Mouse (Mus musculus) cerebellum, adult 2 months (tissue): ENCODE measurements at regions not wholly inside any gene's neighbourhood (a gene's known extent, or its start where the extent isn't known, plus 50 kb on each side); places are given as distances from the start of the nearest gene placed in this dataset.

ENCODE experiments used
- DNase-seq, 2 experiments: peaks; one replicate each; pipeline ENCODE4 v3.0.0; 2021
- H3K27ac ChIP-seq: fragments of 200-500 bp; 2 replicates; pipeline ENCODE4 v1.5.1; 2012; ENCODE audit warnings: low read length, control low read depth, inconsistent platforms; ENCODE audit not compliant: insufficient read depth
- H3K27me3 ChIP-seq: fragments of 200-500 bp; 2 replicates; pipeline ENCODE4 v1.6.1; 2012; ENCODE audit warnings: inconsistent platforms, mild to moderate bottlenecking, low read length, moderate library complexity; ENCODE audit not compliant: control insufficient read depth, insufficient read depth
- H3K4me1 ChIP-seq: fragments of 200-500 bp; 2 replicates; pipeline ENCODE4 v1.6.1; 2011; ENCODE audit warnings: low read length; ENCODE audit not compliant: control insufficient read depth, insufficient read depth
- H3K4me3 ChIP-seq: fragments of 200-500 bp; replicated peaks from 2 replicates; pipeline ENCODE3; 2011; ENCODE audit warnings: mild to moderate bottlenecking, low read depth, low read length, control low read depth; ENCODE audit not compliant: insufficient read depth
- CTCF ChIP-seq: fragments of 200-500 bp; IDR thresholded peaks from 2 replicates; pipeline ENCODE4 v1.5.1; 2011; ENCODE audit warnings: low read depth, mild to moderate bottlenecking, control low read depth, low read length, moderate library complexity, borderline replicate concordance; ENCODE audit not compliant: insufficient read depth
- POLR2A ChIP-seq: fragments of 200-500 bp; IDR thresholded peaks from 2 replicates; pipeline ENCODE4 v1.6.1; 2011; ENCODE audit warnings: low read length, control low read depth, borderline replicate concordance; ENCODE audit not compliant: insufficient read depth
- WGBS: fragments of 180-500 bp; shearing (Covaris S2); methylation state at CpG from one replicate; pipeline ENCODE4 v1.1.7; 2018; 5-methylcytosine and 5-hydroxymethylcytosine counted together

DNA sequence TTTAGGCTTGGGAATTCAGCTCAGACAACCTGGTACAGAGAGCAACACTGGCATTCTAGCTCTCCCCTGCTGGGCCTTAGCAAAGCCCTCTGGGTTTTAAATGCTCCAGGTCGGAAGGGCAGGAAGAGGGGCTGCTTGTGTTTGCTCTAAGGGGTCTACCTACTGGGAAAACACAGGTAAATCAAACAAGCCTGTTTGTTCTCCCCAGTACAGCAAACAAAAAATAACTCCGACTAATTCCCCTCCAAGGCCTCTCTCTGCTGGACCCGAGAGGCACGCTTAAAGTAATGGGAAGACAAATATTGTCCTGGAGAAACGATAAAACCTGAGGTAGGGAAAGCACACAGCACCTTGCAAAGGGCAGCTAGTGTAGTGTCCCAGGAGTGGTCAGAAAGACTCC lies 118.4 kb downstream of the Rplp1 start:
- H3K4me1 ChIP-seq, result peaks cover 13% of the 10 kb centered on the region
- no peak for DNase-seq
- H3K27me3 ChIP-seq, result no peaks in the 10 kb centered on the region
- H3K27ac ChIP-seq, result no peak overlapping the region
- no peak overlapping the region for H3K4me3 ChIP-seq
- TF ChIP-seq CTCF (no peak), POLR2A (no peak)
- 85% methylated on average over 5 of the region's 5 CpGs for WGBS

DNA sequence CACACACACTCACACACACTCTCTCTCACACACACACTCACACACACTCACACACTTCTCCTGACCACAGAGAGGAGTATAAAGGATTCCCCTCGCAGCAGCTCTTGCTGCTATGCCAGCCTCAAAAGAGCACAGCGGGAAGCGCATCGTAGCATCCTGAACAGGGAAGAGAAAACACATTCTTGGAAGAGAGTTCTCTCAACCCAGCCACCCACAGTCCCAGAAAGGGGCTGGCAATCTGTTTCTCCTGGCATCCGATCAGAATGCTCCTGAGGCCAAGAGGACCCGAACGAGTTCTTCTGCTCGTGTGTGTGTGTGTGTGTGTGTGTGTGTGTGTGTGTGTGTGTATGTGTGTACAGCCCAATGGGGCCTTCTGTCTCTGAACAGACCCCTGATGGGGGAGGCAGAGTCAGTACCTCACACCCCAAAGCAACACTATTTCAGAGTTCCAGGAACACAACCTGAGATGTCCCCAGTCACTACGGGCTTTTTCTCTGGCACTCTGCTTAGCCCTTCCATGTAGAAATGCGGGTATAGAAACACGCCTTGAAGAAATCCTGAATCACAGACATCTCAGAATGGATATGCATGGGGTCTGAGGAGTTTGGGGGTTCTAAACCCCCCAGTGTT lies 122.8 kb downstream of the Rplp1 start:
- TF ChIP-seq CTCF, result no peak
- no peak for TF ChIP-seq POLR2A
- peaks cover 12% of the 10 kb centered on the region; the same call in 1 of the 2 replicates for H3K4me1 ChIP-seq
- peak; percentile 89 to 93 for DNase-seq
- H3K27me3 ChIP-seq, result no peaks in the 10 kb centered on the region
- H3K4me3 ChIP-seq, result no peak overlapping the region
- 11% methylated on average over 11 of the region's 11 CpGs for WGBS
- no peak overlapping the region for H3K27ac ChIP-seq

DNA sequence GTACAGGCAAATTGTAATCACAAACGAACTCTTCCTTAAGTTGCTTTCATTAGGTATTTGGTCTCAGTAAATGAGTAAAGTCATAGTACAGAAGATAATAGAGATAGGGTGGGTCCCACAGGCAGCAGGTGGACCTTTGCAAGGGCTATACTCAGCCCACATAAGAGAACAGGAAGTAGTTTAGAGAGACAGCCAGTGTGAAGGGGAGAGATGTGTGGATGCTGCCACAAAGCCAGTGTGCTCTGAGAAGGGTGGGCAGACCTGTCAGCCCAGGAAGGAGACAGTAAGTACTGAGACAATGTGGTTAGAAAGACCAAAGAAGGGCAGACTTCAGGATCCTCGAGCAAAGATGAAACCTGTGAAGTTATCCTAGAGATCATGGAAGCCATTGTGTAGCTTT lies 123.5 kb downstream of the Rplp1 start:
- Histone ChIP-seq H3K27me3 (no peaks in the 10 kb centered on the region), H3K4me3 (no peak overlapping the region), H3K4me1 (peaks cover 12% of the 10 kb centered on the region; the same call in 1 of the 2 replicates), H3K27ac (no peak overlapping the region)
- WGBS, result 72% methylated on average over 2 of the region's 2 CpGs
- TF ChIP-seq CTCF, result no peak
- no peak for TF ChIP-seq POLR2A
- DNase-seq, result no peak

DNA sequence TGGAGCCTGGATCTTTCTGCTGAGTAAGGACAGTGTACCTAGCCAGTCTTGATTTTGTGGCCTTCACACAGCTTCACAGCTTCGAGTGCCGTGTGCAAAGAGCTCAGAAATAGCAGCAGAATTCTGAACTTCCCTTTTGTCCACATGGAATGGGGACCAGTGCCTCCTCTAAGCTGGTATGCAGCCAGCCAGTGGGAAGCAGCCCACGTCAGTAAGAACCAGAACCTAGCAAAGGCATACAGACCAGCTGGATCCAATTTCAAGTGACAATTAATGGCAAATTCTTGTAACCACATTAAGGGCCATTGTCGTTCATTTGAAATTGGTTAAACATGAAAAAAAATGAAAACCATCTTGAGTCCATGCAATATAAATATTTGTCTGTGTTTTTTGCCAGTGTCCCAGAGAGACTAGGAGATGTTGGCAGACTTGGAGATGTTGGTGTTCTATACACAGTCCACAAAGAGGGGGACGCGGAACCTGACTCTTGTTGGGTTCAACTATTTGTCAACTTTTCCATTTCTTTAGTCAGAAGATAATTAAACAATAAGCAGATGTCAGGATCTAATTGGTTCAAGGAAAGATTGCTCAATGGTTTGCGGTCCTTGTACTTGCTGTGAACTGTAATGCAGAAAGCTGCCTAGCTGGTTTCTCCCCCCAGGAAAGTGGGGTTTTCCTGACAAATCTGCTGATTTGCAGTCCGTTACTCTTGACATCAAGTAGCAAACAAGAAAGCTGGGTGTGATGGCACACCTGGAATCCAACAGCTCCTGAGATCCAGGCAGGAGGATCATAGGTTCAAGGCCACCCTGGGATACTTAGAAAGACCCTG lies 125.1 kb downstream of the Rplp1 start:
- 93% methylated on average over 8 of the region's 8 CpGs for WGBS
- Histone ChIP-seq H3K4me3 (no peak overlapping the region), H3K27ac (no peak overlapping the region), H3K4me1 (peaks cover 12% of the 10 kb centered on the region; the same call in 1 of the 2 replicates), H3K27me3 (no peaks in the 10 kb centered on the region)
- TF ChIP-seq CTCF (no peak), POLR2A (no peak)
- DNase-seq, result no peak

DNA sequence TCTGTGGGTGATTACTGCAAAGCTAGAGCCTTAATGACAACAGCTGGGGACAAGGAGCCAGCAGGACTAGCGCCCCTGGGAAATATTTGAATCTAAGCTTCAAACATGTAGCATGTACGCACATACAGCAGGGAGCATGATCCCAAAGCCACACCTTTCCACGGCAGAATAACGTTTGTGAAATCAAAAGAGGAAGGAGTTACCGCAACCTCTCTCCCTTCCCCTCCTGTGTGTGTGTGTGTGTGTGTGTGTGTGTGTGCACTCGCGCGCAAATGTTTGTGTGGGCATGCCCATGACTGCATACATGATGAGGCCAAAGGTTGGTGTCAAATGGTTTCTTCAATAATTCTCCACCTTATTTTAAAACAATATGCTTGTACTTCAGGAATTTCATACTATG lies 132.9 kb downstream of the Rplp1 start:
- H3K4me3 ChIP-seq, result no peak overlapping the region
- H3K4me1 ChIP-seq, result peaks cover 37% of the 10 kb centered on the region
- 0 out of 2 replicates have a peak overlapping the region, but pooled peaks have one; percentile 55 for H3K27ac ChIP-seq
- DNase-seq, result no peak
- 91% methylated on average over 8 of the region's 8 CpGs for WGBS
- H3K27me3 ChIP-seq, result no peaks in the 10 kb centered on the region
- TF ChIP-seq POLR2A (no peak), CTCF (no peak)

DNA sequence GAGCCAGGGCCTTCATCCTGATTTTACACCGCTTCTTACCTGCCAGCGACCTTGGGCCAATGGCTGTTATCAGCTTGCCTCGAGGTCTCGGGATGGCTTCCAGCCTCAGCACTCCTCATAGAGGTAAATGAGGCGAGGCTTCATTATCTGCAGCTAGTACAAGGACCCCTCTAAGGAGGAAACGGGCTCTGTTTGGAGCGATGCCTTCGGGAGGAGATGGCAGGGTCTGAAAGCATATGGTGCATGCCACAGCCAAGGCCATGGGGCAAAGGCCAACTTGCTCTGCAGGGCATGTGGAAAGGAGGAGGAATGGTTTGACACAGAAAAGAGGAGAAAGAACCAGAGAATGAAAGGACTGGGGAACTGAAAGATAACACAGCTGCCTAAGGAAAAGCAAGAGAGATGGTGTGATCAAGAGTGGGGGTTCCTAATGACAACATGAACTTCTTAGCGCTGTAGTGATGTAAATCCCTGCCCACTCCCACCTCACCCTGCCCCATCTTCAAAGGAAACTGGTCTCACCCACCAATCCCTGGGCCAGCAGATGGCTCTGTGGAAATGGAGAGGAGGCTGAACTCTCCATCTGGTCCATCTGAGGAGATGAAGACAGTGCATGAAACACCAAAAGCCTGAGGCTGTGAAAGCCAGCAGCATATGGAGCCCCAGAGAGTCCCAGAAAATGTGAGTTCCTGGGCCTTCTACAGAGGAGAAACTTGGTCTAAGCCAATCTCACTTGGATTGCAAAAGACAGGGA lies 134.0 kb downstream of the Rplp1 start:
- TF ChIP-seq POLR2A, result no peak
- TF ChIP-seq CTCF, result no peak
- Histone ChIP-seq H3K27ac (peak overlapping the region; percentile 24; the same call in 1 of the 2 replicates), H3K4me3 (no peak overlapping the region), H3K4me1 (peaks cover 37% of the 10 kb centered on the region), H3K27me3 (no peaks in the 10 kb centered on the region)
- WGBS, result 35% methylated on average over 9 of the region's 9 CpGs
- DNase-seq, result peak; percentile 73 to 80

DNA sequence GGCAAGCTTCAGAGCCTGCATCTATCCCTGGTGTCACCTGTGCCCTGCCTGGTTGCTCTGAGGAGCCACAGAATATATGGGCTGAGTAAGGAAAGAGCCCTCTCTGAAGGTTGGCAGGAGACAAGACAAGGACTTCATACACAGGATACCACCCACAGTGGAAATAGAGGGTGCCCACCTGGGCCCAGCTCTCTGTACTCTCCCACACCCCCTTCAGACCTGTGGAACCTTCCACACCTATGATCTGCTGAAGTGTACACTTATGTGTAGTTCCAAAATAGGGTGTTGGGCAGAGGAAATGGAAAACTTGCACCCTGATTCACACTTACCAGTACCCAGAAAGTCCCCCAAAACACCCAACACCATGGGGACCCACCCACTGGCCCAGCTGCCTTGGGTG lies 135.2 kb downstream of the Rplp1 start:
- H3K4me1 ChIP-seq, result peaks cover 37% of the 10 kb centered on the region
- no peak overlapping the region for H3K27ac ChIP-seq
- DNase-seq, result no peak
- H3K27me3 ChIP-seq, result no peaks in the 10 kb centered on the region
- H3K4me3 ChIP-seq, result no peak overlapping the region
- TF ChIP-seq CTCF, result no peak
- TF ChIP-seq POLR2A, result no peak
